ENCODE assay signal across 9 mouse cellular contexts in genomic region chr5:35280783-35281165, GRCm38 (mm10). TPM values are rescaled to one million over a fixed set of nuclear protein-coding genes. Genes with fewer than 3 reads are reported as not detected.
DNase-seq lines count a peak whose midpoint lies in the region; ATAC-seq and TF ChIP-seq lines count a peak whose summit lies in the region.
"Had no signal": no experiment of that assay in that cellular context is flagged by ENCODE, and none has a peak within 500 bp of the region (broad histone marks: within the 10 kb centered on the region; RNA-seq: fewer than 3 reads in every experiment).

No protein-coding gene starts in this region.

- TF ChIP-seq POLR2A in kidney, adult 2 months (IDR thresholded peaks at IDR 0.05; ENCODE audit: low read depth, low read length): no peak

- no peak for TF ChIP-seq CTCF in kidney, adult 2 months (conservative IDR thresholded peaks at IDR 0.05; ENCODE audit: insufficient read depth, insufficient read length, low read depth, low read length)

- H3K4me3 ChIP-seq in kidney, embryonic 14.5 days (ENCODE audit: low read length): peak overlapping the region; percentile 54
- H3K4me3 ChIP-seq in kidney, adult 2 months (ENCODE audit: insufficient read depth, low read depth, low read length): no peak overlapping the region
- H3K4me3 ChIP-seq in forebrain, embryonic 12.5 days (replicated peaks): peak overlapping the region; percentile 49

- no peak for DNase-seq in kidney, adult 2 months
- peak; percentile 51 for DNase-seq in R1 (ENCODE audit: low read depth, low spot score)
- DNase-seq in mesoderm, embryonic 11.5 days (ENCODE audit: low read depth, low spot score): peak; percentile 11
- no peak for DNase-seq in kidney, adult 11 months

- H3K27me3 ChIP-seq in kidney, embryonic 14.5 days (ENCODE audit: control insufficient read depth, insufficient read depth, low read length): peaks cover 63% of the 10 kb centered on the region
- H3K27me3 ChIP-seq in kidney, adult 2 months (replicated peaks; ENCODE audit: control insufficient read depth, insufficient read depth, low read length): no peaks in the 10 kb centered on the region
- H3K27me3 ChIP-seq in forebrain, embryonic 12.5 days: peaks cover 81% of the 10 kb centered on the region

- no peak overlapping the region for H3K27ac ChIP-seq in kidney, embryonic 14.5 days (ENCODE audit: low read depth, low read length)
- no peak overlapping the region for H3K27ac ChIP-seq in kidney, adult 2 months (ENCODE audit: insufficient read depth, low read depth, low read length)
- H3K27ac ChIP-seq in forebrain, embryonic 12.5 days: no peak overlapping the region

- no peaks in the 10 kb centered on the region for H3K36me3 ChIP-seq in kidney, embryonic 14.5 days (ENCODE audit: control insufficient read depth, insufficient read depth, low read length)
- no peaks in the 10 kb centered on the region for H3K36me3 ChIP-seq in kidney, adult 2 months (ENCODE audit: control insufficient read depth, insufficient read depth, low read length)
- no peaks in the 10 kb centered on the region for H3K36me3 ChIP-seq in forebrain, embryonic 12.5 days (replicated peaks)

- ATAC-seq in kidney, embryonic 14.5 days (ENCODE audit: low FRiP score, low TSS enrichment): no peak
- no peak for ATAC-seq in forebrain, embryonic 12.5 days (ENCODE audit: low FRiP score)
- ATAC-seq in megakaryocyte progenitor cell, adult 5-6 weeks (replicated peaks; ENCODE audit: poor library complexity): no peak
- no peak for ATAC-seq in frontal cortex, adult (ENCODE audit: low TSS enrichment)

- peaks cover 8% of the 10 kb centered on the region for H3K4me1 ChIP-seq in kidney, embryonic 14.5 days (ENCODE audit: control insufficient read depth, insufficient read depth, low read length)
- no peaks in the 10 kb centered on the region for H3K4me1 ChIP-seq in kidney, adult 2 months (ENCODE audit: control insufficient read depth, insufficient read depth, low read length)
- H3K4me1 ChIP-seq in forebrain, embryonic 12.5 days: peaks cover 27% of the 10 kb centered on the region

- H3K9ac ChIP-seq in kidney, embryonic 14.5 days (ENCODE audit: low read depth, low read length): peak overlapping the region; percentile 18; the same call in 1 of the 2 replicates
- no peak overlapping the region for H3K9ac ChIP-seq in forebrain, embryonic 12.5 days

- H3K9me3 ChIP-seq in kidney, embryonic 14.5 days (ENCODE audit: control insufficient read depth, low read length): no peaks in the 10 kb centered on the region
- no peaks in the 10 kb centered on the region for H3K9me3 ChIP-seq in forebrain, embryonic 12.5 days

- 4% methylated on average over 34 of the region's 40 CpGs for WGBS in kidney, embryonic 14.5 days
- 4% methylated on average over 40 of the region's 40 CpGs for WGBS in kidney, adult 2 months
- WGBS in forebrain, embryonic 12.5 days: 4% methylated on average over 40 of the region's 40 CpGs

- H3K4me2 ChIP-seq in kidney, embryonic 14.5 days (replicated peaks; ENCODE audit: low read depth, low read length): peak overlapping the region; percentile 96
- peak overlapping the region; percentile 74 for H3K4me2 ChIP-seq in forebrain, embryonic 12.5 days

RNA-seq across cellular contexts. Expression of gene Adra2c, which starts 2.7 kb away (rescaled TPM):
- 0.47 and 0.58 TPM in 2 replicates for polyA plus RNA-seq in kidney, embryonic 14.5 days (2014; fragmentation: Nextera tagmentation; extraction: Ambion mirVana)
- polyA plus RNA-seq in kidney, adult 2 months (2012; rRNA removed): 1.8 and 2.1 TPM in 2 replicates
- 0.10 TPM in 1 of 2 replicates, not detected in the other for polyA plus RNA-seq in forebrain, embryonic 12.5 days (2016; fragmentation: Nextera tagmentation; extraction: Ambion mirVana)
- total RNA-seq in megakaryocyte progenitor cell, adult 5-6 weeks (2015): not detected in 2 replicates
- not detected in 2 replicates for total RNA-seq in megakaryocyte progenitor cell, adult 5-6 weeks (2017)
- polyA plus RNA-seq: liver, embryonic 16.5 days had no signal

Comparison
In these comparisons a context has a peak if more than half of its experiments do, and no peak if none do; other contexts are left out.
1. DNase-seq: peak in R1 (single experiment) and mesoderm, embryonic 11.5 days (single experiment); none in kidney, adult 2 months (single experiment) and kidney, adult 11 months (single experiment).